Mouse (Mus musculus): ENCODE data around the gene 2810408A11Rik.
A peak's percentile ranks its signal among the peaks of the same experiment; 100 is the strongest.
"Not testable (repeated sequence)": the region's sequence is repeated elsewhere in the genome, so short reads cannot be mapped to it uniquely, and the experiment has no call there.

The 2810408A11Rik gene

DNA sequence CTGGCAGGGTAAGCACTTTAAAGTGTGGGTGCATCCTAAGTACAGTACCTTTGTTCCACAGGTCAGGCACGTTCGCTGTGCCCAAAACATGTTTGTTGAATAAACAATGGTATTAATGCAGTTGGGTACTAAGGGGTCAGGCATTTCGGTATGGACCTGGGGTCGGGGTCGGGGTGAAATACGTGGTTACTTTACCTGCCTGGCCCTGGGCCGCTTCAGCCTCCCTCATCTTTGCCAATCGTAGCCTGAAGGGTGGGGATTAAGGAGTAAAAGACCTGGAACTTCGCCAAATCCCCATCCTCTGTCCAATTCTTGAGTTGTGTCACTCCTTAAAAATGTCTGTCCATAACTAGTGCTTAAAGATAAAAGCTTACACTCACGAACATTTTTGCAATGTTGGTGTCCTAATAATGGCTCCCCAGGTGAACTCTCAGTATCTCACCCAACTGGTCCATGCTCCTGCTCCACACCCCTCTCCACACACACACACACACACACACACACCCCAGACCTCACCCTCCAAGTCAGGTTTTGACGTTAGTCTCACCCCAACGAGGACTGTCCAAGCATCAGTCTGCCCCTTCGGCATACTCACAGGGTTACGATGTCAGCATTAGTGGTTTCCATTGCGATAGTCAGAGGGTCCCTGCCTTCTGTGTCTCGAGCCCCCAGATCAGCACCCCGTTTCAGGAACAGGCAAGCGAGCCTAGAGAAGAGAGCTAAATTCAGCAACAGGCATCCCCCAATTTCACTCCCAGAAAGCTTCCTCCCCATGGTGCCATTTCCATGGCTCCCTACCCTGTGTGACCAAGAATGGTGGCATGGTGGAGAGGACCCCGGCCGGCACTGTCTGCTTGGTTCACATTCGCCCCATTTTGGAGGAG lies 18.8 kb downstream of the 2810408A11Rik start:
- DNase-seq (ENCODE audit: extremely low read depth, insufficient read length, low spot score) = no peak

GRCm38 (mm10) chr11:69880853-69881603 lies 19.8 kb downstream of the 2810408A11Rik start, which contains the start of gene Kctd11:
Gene Kctd11, minus strand, starts transcription at chr11:69881406.
- peak; percentile 97 for DNase-seq (ENCODE audit: extremely low read depth, insufficient read length, low spot score)

DNA sequence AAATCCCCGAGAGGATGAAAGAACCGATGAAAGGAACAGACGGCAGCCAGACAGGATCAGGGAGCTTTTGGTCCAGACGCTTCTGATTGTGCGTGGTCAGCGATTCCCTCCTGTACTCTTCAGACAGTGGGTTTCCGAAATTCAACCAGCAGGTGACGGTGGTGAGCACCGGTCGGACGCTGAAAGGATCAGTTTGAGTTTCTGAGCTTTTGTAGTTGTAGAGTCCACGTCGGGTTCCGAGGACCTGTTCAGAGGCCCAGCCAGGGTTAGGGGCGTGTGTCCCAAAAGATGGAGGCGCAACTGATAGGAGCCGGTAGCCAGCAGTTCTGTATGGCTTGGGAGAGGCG lies 20.3 kb downstream of the 2810408A11Rik start:
- DNase-seq (ENCODE audit: extremely low read depth, insufficient read length, low spot score) = no peak

- no peak for DNase-seq (ENCODE audit: extremely low read depth, insufficient read length, low spot score)
Measured at GRCm38 (mm10) chr11:69879711-69880110, 21.1 kb downstream of the 2810408A11Rik start.

DNA sequence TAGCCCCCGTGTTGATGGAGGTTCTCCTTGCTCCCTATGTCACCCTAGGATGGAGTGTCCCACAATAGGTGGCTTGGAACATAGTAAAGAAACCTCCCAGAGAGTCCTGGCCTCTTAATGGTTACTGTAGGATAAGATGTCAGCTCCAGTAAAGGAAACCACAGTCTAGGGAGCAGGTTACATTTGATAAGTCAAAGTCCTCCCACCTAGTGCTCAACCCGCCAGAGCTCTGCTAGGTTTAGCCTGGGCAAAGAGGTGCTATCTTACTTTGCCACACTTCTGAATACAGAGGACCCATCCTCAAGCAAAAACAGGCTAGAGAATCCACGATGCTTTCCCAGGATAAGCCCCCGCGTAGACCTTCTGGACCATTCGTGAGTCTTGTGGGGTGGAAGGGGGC lies 21.8 kb downstream of the 2810408A11Rik start:
- DNase-seq (ENCODE audit: extremely low read depth, insufficient read length, low spot score) = no peak

GRCm38 (mm10) chr11:69878399-69878798 lies 22.4 kb downstream of the 2810408A11Rik start:
- no peak for DNase-seq (ENCODE audit: extremely low read depth, insufficient read length, low spot score)

DNA sequence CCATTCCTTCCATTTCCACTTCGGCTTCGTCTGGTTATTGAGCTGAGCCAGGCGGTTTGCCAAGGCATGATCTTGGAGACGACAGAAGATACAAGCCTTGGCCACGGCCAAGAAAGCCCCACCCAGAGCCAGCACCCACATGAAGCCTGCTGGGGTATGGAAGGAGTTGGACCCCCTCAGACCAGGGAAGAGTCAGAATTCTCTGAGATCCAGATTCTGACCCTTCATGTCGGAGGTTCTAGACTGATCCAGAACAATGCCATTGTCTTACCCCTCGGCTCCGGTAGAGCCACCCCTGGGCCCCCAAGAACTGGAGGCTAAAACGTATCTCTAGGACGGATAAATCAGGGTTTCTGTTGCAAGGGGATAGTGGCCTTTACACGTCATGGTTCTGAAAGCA lies 22.9 kb downstream of the 2810408A11Rik start, which contains the start of gene Tmem95:
TSS of gene Tmem95 (minus strand) at position 141 of the 400 bp plus-strand sequence.
- no peak for DNase-seq (ENCODE audit: extremely low read depth, insufficient read length, low spot score)

GRCm38 (mm10) chr11:69876867-69877266 lies 23.9 kb downstream of the 2810408A11Rik start:
- peak; percentile 82 for DNase-seq (ENCODE audit: extremely low read depth, insufficient read length, low spot score)

DNA sequence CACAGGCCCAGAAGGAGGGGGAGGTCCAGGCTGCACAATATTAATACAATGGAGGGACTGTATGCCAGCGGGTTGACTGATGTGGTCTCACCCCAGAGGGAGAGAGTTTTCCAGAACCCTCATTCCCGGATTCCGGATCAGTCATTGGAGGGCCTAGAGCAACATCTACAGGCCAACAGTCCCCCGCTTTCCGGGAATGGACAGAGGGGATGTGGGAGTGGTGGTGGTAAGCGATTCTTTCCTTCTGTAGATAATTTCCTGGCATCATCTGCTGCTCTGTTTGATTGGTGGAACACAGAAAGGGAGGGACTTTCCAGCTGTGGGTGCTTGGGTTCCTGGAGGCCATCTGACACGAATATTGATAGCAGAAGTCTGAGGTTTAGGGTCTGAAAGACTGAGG lies 24.6 kb downstream of the 2810408A11Rik start:
- no peak for DNase-seq (ENCODE audit: extremely low read depth, insufficient read length, low spot score)

DNA sequence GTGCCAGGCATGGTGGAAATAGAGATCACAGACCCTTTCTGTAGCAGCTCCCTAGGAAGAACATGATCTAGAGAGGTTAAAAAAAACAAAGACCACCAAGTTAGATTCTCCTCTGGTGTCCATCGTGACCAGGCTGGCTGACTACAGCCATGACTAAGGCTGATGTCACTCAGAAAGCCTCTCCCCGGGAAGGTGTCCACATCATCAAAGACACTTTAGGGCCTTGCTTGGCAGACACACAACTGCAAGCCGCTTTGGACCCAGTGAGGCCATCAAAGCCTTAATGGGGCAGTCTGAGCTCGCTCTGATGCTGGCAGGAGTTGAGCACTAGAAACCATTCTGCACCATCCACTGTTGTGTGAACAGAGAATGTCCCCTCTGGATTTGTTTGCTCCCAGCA lies 28.3 kb downstream of the 2810408A11Rik start:
- DNase-seq (ENCODE audit: extremely low read depth, insufficient read length, low spot score) = peak; percentile 56

DNA sequence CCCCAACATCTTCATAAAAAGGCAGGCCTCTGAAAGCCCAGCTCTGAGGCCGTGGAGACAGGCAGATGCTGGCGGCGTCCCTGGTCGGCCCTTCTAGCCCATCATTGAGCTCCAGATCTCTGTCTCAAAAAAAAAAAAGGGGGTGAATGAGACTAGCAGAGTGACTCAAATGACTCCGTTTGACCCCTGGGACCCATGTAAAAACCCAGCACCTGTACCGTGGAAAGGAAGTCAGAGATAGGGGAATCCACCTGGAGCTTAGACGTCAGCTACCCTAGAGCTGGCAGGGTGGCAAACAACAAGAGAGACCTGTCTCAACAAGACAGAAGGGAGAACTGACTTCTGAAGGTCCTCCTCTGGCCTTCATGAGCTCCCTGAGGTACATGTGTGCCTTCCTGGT lies 29.0 kb downstream of the 2810408A11Rik start:
- no peak for DNase-seq (ENCODE audit: extremely low read depth, insufficient read length, low spot score)

- no peak for DNase-seq (ENCODE audit: extremely low read depth, insufficient read length, low spot score)
Measured at GRCm38 (mm10) chr11:69870289-69871069, 30.3 kb downstream of the 2810408A11Rik start.

DNA sequence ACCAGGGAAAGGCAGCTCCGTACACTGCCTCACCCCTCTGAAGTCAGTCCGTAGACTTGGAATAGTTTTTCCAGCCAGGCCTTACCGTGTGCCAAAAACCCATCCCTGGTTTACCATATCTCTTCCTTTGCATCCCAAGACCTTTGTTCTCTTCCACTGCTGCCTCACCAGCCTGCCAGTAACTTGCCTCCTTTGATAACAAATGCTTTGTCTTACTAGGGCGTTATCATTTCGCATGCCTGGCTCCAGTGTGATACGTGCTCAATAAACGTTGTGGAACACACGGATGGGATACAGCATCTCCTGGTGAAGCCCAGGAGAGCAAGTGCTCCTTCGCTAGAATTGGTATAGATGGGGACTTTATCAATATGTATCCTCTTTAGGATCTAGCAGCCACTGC lies 33.5 kb downstream of the 2810408A11Rik start:
- DNase-seq (ENCODE audit: extremely low read depth, insufficient read length, low spot score) = no peak

- DNase-seq (ENCODE audit: extremely low read depth, insufficient read length, low spot score) = no peak
Measured at GRCm38 (mm10) chr11:69865561-69865960, 35.2 kb downstream of the 2810408A11Rik start.

DNA sequence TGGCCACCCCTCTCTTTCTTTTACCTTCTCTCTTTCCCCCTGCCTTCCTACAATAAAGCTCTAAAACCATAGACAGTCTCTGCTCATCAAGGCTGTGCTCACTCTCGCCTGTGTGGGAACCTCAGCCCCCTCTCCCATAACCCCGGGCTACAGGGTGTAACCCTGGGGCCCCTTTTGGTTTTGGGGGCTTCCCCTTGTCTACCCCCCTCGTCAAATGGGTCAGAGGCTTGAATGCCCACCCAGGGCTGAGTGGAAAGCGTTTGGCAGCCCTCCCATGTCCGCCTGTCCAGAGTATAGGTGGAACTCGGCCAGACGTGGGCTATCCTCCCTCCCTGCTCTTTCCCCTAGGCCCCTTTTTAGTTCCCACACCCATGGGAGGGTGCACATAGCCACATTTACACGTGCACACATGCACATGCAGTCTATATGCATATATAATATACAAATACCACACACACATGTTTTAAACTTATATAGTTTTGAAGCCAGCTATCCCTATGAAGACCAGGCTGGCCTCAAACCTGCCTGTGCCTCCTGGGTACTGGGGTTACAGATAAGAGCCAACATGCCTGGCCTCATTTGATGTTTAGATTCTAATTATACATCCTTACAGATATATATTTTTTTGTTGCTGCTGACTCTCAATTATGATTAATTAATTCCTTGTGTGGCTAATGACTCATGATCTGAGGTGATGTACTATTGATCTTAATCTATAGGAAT lies 36.5 kb downstream of the 2810408A11Rik start:
- DNase-seq (ENCODE audit: extremely low read depth, insufficient read length, low spot score) = no peak

DNA sequence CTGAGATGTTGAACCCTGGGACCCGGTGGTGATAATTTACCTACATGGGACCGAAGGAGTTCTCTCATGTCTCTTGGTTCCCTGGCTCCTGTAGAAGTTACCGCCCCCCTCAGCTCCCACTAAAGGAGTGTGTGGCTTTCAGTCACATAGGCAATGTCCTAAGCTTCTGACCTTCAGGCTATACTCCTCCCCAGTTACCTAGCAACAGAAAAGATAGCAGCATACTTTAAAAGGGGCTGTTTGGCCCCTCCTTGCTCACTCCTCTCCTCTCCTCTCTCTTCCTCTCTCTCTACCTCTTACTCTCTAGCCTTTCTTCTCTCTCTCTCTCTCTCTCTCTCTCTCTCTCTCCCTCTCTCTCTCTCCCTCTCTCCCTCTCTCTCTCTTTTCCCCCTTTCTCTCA lies 37.1 kb downstream of the 2810408A11Rik start:
- not testable (repeated sequence) for DNase-seq (ENCODE audit: extremely low read depth, insufficient read length, low spot score)

- DNase-seq (ENCODE audit: extremely low read depth, insufficient read length, low spot score) = no peak
Measured at GRCm38 (mm10) chr11:69858113-69858998, 42.4 kb downstream of the 2810408A11Rik start, which contains the start of gene Tnk1. Gene Tnk1, minus strand, starts transcription at chr11:69858730.

DNA sequence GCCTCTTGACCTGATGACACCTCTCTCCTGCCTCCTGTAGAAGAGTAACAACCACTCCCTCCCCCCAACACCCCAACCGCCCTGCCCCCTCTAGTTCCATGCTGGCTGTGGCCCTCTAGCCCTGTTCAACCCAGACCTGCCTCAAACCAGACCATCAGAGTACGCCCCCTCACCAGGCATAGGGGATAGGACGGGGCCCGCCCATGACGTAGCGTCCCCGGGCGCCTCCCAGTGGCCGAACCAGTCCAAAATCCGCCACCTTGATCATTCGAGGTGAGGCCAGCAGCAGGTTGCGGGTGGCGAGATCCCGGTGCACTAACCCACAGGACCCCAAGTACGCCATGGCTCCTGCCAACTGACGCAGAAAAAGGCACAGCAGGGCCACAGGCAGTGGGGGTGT lies 45.4 kb downstream of the 2810408A11Rik start:
- no peak for DNase-seq (ENCODE audit: extremely low read depth, insufficient read length, low spot score)

DNA sequence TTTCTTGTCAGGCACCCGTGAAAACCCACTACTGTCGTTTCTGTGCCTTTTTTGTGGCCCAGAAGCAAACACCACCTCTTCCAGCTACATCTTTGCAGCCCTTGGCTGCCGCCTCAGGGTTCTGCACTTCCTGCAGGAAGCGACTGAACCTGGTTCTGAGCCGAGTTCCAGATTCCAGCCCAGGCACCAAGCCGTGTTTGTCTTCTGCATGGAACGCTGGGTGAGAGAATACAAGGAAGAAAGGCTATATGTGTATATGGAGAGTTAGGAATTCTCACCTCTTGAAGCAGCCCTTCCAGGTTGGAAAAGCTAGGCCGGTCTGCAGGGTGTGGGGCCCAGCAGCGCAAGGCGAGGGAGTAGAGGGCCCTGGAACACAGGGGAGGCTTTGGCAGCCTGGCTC lies 46.1 kb downstream of the 2810408A11Rik start:
- no peak for DNase-seq (ENCODE audit: extremely low read depth, insufficient read length, low spot score)

Measured in 3134 (cell line).